Mouse (Mus musculus): Measurements from ENCODE around the gene Lrrc74a. TPM values are rescaled to one million over a fixed set of nuclear protein-coding genes. Genes with fewer than 3 reads are reported as not detected.

Lrrc74a gene
- polyA plus RNA-seq, 1 experiment from 2014 or later, result not detected

- no peaks in the 10 kb centered on the region for H3K36me3 ChIP-seq
- peaks cover 3% of the 10 kb centered on the region; the same call in 1 of the 2 replicates for H3K4me1 ChIP-seq (replicated peaks)
- H3K4me3 ChIP-seq (replicated peaks), result no peak overlapping the region
- no peaks in the 10 kb centered on the region for H3K27me3 ChIP-seq (replicated peaks)
- no peak overlapping the region for H3K9ac ChIP-seq
- ATAC-seq, result no peak
- no peak overlapping the region for H3K4me2 ChIP-seq (replicated peaks)
- no peak overlapping the region for H3K27ac ChIP-seq
- no peaks in the 10 kb centered on the region for H3K9me3 ChIP-seq
Observed at GRCm38 (mm10) chr12:86698537-86698936, 35.6 kb upstream of the Lrrc74a start.

DNA sequence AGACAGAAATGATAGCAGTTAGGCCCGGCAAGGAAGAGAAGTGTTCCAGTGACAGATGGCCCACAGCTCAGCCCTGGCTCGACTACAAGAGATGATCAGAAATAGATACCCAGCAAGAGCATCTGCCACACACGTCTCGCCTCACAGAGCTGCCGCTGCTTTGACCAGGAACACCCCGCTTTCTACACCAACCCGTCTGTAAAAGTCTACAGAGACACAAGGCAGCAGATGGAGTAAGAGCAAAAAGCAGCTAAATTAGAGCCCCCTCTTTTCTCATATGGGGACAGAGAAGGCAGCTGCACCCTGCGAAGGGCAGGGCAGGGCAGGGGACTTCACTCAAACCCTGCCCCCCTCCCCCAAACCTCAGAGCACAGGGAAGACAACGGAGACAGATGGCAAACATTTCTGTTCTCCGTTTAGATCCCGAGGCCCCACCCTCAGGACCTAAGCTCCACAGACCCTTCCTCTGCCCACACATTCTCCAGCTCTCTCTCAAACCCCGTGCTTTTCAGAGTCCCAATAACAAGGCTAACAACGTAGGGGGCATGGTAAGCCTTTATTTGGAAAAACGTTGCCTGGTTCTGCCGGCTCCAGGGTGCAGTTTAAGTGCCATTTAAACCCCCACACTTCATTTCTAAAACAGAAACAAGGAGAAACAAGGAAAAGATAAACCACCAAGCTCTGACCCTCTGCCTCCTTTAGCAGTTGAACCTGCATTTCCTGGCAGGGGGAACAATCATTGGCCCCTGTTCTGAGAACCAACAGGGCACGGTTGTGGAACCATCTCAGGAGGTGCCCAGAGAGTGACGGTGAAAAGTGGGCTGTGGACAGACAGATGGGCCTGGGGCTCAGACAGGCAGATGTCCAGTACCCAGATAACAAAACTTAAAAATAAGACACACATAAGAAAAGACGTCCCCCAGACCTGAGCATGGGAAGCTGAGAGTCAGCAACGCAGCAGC lies 33.9 kb upstream of the Lrrc74a start:
- Histone ChIP-seq H3K36me3 (no peaks in the 10 kb centered on the region), H3K9ac (no peak overlapping the region), H3K4me2 (replicated peaks) (no peak overlapping the region), H3K27ac (no peak overlapping the region), H3K27me3 (replicated peaks) (no peaks in the 10 kb centered on the region), H3K4me1 (replicated peaks) (peaks cover 3% of the 10 kb centered on the region; the same call in 1 of the 2 replicates), H3K4me3 (replicated peaks) (no peak overlapping the region), H3K9me3 (no peaks in the 10 kb centered on the region)
- WGBS, result 34% methylated on average over 19 of the region's 19 CpGs
- no peak for ATAC-seq

- H3K27ac ChIP-seq, result no peak overlapping the region
- ATAC-seq, result no peak
- H3K4me3 ChIP-seq (replicated peaks), result no peak overlapping the region
- no peak overlapping the region for H3K4me2 ChIP-seq (replicated peaks)
- no peaks in the 10 kb centered on the region for H3K27me3 ChIP-seq (replicated peaks)
- WGBS, result 69% methylated on average over 4 of the region's 4 CpGs
- no peaks in the 10 kb centered on the region for H3K36me3 ChIP-seq
- H3K9me3 ChIP-seq, result no peaks in the 10 kb centered on the region
- no peak overlapping the region for H3K9ac ChIP-seq
- H3K4me1 ChIP-seq (replicated peaks), result peaks cover 3% of the 10 kb centered on the region; the same call in 1 of the 2 replicates
Observed at GRCm38 (mm10) chr12:86700927-86701310, 33.2 kb upstream of the Lrrc74a start.

GRCm38 (mm10) chr12:86701491-86701890 lies 32.7 kb upstream of the Lrrc74a start:
- Histone ChIP-seq H3K9me3 (no peaks in the 10 kb centered on the region), H3K9ac (no peak overlapping the region), H3K27me3 (replicated peaks) (no peaks in the 10 kb centered on the region), H3K36me3 (no peaks in the 10 kb centered on the region), H3K4me2 (replicated peaks) (no peak overlapping the region), H3K4me3 (replicated peaks) (no peak overlapping the region), H3K27ac (no peak overlapping the region), H3K4me1 (replicated peaks) (peaks cover 3% of the 10 kb centered on the region; the same call in 1 of the 2 replicates)
- no peak for ATAC-seq
- WGBS, result 88% methylated on average over 4 of the region's 4 CpGs

- Histone ChIP-seq H3K27ac (no peak overlapping the region), H3K36me3 (no peaks in the 10 kb centered on the region), H3K27me3 (replicated peaks) (no peaks in the 10 kb centered on the region), H3K4me2 (replicated peaks) (no peak overlapping the region), H3K9ac (no peak overlapping the region), H3K9me3 (no peaks in the 10 kb centered on the region), H3K4me1 (replicated peaks) (peaks cover 3% of the 10 kb centered on the region; the same call in 1 of the 2 replicates), H3K4me3 (replicated peaks) (no peak overlapping the region)
- WGBS, result 91% methylated on average over 3 of the region's 3 CpGs
- ATAC-seq, result no peak
Observed at GRCm38 (mm10) chr12:86702690-86703089, 31.5 kb upstream of the Lrrc74a start.

GRCm38 (mm10) chr12:86705843-86706242 lies 28.3 kb upstream of the Lrrc74a start:
- Histone ChIP-seq H3K27ac (no peak overlapping the region), H3K4me2 (replicated peaks) (no peak overlapping the region), H3K9ac (no peak overlapping the region), H3K4me3 (replicated peaks) (no peak overlapping the region), H3K9me3 (no peaks in the 10 kb centered on the region), H3K27me3 (replicated peaks) (no peaks in the 10 kb centered on the region), H3K4me1 (replicated peaks) (no peaks in the 10 kb centered on the region), H3K36me3 (no peaks in the 10 kb centered on the region)
- no peak for ATAC-seq
- 83% methylated on average over 5 of the region's 5 CpGs for WGBS

GRCm38 (mm10) chr12:86714026-86714425 lies 20.1 kb upstream of the Lrrc74a start:
- Histone ChIP-seq H3K4me1 (replicated peaks) (no peaks in the 10 kb centered on the region), H3K27ac (no peak overlapping the region), H3K36me3 (no peaks in the 10 kb centered on the region), H3K4me3 (replicated peaks) (no peak overlapping the region), H3K4me2 (replicated peaks) (no peak overlapping the region), H3K9ac (no peak overlapping the region), H3K9me3 (no peaks in the 10 kb centered on the region), H3K27me3 (replicated peaks) (no peaks in the 10 kb centered on the region)
- ATAC-seq, result no peak
- WGBS, result 68% methylated on average over 5 of the region's 5 CpGs

DNA sequence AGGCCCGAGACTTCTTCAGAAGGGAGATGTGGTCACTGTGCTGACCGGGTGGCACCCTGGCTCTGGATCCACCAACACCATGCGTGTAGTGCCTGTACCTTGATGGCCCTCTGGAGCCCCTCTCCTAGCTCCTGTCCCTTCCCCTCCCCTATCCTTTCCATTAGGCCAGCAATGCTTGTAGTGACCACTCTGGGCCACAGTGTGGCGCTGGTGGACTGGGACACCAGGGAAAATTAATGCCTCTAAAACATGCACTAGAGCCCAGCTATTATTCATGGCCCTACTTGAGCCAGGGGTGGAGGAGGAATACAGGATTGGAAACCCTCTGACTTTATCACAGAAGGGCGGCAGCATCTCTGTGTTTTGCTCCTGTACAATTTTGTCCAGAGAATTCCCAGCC lies 18.8 kb upstream of the Lrrc74a start:
- Histone ChIP-seq H3K4me1 (replicated peaks) (no peaks in the 10 kb centered on the region), H3K27me3 (replicated peaks) (no peaks in the 10 kb centered on the region), H3K9me3 (no peaks in the 10 kb centered on the region), H3K4me3 (replicated peaks) (no peak overlapping the region), H3K9ac (no peak overlapping the region), H3K27ac (no peak overlapping the region), H3K4me2 (replicated peaks) (no peak overlapping the region), H3K36me3 (no peaks in the 10 kb centered on the region)
- WGBS, result 60% methylated on average over 5 of the region's 5 CpGs
- ATAC-seq, result no peak

DNA sequence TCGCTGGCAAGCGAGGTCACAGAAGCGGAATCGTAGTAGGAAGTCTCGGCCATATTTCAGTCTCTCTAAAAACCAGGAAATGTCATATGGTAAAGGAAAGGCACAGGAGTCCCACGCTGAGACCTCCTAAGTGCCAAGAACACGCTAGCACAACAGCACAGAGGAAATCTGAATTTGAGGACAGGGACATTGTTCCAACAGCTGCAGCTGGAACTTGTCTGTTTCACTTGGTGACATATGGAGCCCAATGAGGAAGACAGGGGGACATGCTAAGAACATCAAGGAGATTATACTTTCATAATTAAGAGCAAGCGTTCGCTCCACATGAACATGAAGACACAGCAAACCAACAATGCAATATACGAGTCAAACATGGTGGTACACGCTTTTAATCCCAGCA lies 17.2 kb upstream of the Lrrc74a start:
- H3K27ac ChIP-seq, result no peak overlapping the region
- WGBS, result 89% methylated on average over 11 of the region's 11 CpGs
- H3K27me3 ChIP-seq (replicated peaks), result no peaks in the 10 kb centered on the region
- H3K9me3 ChIP-seq, result no peaks in the 10 kb centered on the region
- H3K4me1 ChIP-seq (replicated peaks), result no peaks in the 10 kb centered on the region
- ATAC-seq, result no peak
- no peak overlapping the region for H3K4me2 ChIP-seq (replicated peaks)
- no peak overlapping the region for H3K4me3 ChIP-seq (replicated peaks)
- H3K9ac ChIP-seq, result no peak overlapping the region
- H3K36me3 ChIP-seq, result no peaks in the 10 kb centered on the region

DNA sequence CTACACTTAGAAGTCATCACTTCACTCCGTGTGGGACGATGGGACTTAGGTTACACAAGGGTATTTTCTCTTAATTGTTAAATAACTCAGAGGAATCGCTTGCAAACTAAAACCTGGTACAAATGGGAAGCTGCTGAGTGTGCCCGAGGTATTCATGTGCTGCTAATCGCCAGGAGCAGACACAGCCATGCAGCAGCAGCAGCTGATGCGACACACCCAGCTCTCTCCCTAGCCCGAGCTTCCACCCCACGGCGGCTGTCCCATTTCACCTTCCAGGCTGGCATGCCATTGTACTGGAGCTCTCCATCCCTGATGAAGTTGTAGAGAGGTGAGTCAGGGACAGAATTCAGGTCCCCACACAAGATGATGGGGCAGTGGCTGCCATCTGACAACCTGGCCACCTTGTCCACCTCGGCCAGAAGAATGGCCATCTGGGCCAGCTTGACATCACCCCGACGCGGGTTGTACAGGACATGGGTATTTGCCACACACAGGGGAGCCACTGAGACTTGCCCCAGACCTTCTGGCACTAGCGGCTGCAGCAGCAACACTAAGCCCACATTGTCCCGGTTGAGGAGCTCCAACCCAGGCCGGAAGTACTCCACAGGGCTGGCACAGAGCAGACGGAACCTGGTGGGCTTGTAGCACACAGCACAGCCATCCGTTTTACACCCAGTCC lies 14.1 kb upstream of the Lrrc74a start:
- H3K27me3 ChIP-seq (replicated peaks), result no peaks in the 10 kb centered on the region
- WGBS, result 86% methylated on average over 18 of the region's 18 CpGs
- no peak overlapping the region for H3K4me2 ChIP-seq (replicated peaks)
- H3K9ac ChIP-seq, result no peak overlapping the region
- no peaks in the 10 kb centered on the region for H3K9me3 ChIP-seq
- no peak overlapping the region for H3K4me3 ChIP-seq (replicated peaks)
- no peak for ATAC-seq
- no peaks in the 10 kb centered on the region for H3K36me3 ChIP-seq
- H3K4me1 ChIP-seq (replicated peaks), result no peaks in the 10 kb centered on the region
- no peak overlapping the region for H3K27ac ChIP-seq

GRCm38 (mm10) chr12:86721453-86721852 lies 12.7 kb upstream of the Lrrc74a start:
- no peak for ATAC-seq
- 79% methylated on average over 5 of the region's 5 CpGs for WGBS
- Histone ChIP-seq H3K27me3 (replicated peaks) (no peaks in the 10 kb centered on the region), H3K4me2 (replicated peaks) (no peak overlapping the region), H3K9me3 (no peaks in the 10 kb centered on the region), H3K4me3 (replicated peaks) (no peak overlapping the region), H3K4me1 (replicated peaks) (no peaks in the 10 kb centered on the region), H3K27ac (no peak overlapping the region), H3K36me3 (no peaks in the 10 kb centered on the region), H3K9ac (no peak overlapping the region)

- WGBS, result 84% methylated on average over 2 of the region's 2 CpGs
- H3K4me2 ChIP-seq (replicated peaks), result no peak overlapping the region
Observed at GRCm38 (mm10) chr12:86724300-86724699, 9.9 kb upstream of the Lrrc74a start.

More at GRCm38 (mm10) chr12:86724300-86724699, 9.9 kb upstream of the Lrrc74a start:
- Histone ChIP-seq H3K4me1 (replicated peaks) (no peaks in the 10 kb centered on the region), H3K9ac (no peak overlapping the region), H3K9me3 (no peaks in the 10 kb centered on the region), H3K27me3 (replicated peaks) (no peaks in the 10 kb centered on the region), H3K36me3 (no peaks in the 10 kb centered on the region), H3K4me3 (replicated peaks) (no peak overlapping the region), H3K27ac (no peak overlapping the region)
- ATAC-seq, result no peak
